Mouse (Mus musculus) forebrain, embryonic 10.5 days (tissue): Measurements from ENCODE around the gene Exoc3l2. TPM values are rescaled to one million over a fixed set of nuclear protein-coding genes. Genes with fewer than 3 reads are reported as not detected.

Source experiments
- DNase-seq: peaks from one replicate; pipeline ENCODE4 v3.0.0-alpha.2; 2017; ENCODE audit warnings: low spot score; ENCODE audit errors: extremely low spot score
- H3K27ac ChIP-seq: fragments of 300-500 bp; sonication (generic); 2 replicates; pipeline ENCODE4 v1.5.1; 2016; ENCODE audit warnings: mild to moderate bottlenecking
- H3K27me3 ChIP-seq: fragments of 300-500 bp; sonication (generic); 2 replicates; pipeline ENCODE4 v1.6.1; 2016; ENCODE audit warnings: mild to moderate bottlenecking; ENCODE audit not compliant: poor library complexity, severe bottlenecking
- H3K36me3 ChIP-seq: fragments of 300-500 bp; sonication (generic); replicated peaks from 2 replicates; pipeline ENCODE4 v1.6.1; 2016; ENCODE audit warnings: mild to moderate bottlenecking, moderate library complexity
- H3K4me1 ChIP-seq: fragments of 300-500 bp; sonication (generic); 2 replicates; pipeline ENCODE4 v1.6.1; 2016
- H3K4me3 ChIP-seq: fragments of 300-500 bp; sonication (generic); 2 replicates; pipeline ENCODE4 v1.5.1; 2016; ENCODE audit warnings: mild to moderate bottlenecking, moderate library complexity
- H3K9me3 ChIP-seq: fragments of 300-500 bp; sonication (generic); 2 replicates; pipeline ENCODE4 v1.6.1; 2016; ENCODE audit warnings: mild to moderate bottlenecking, moderate library complexity
- WGBS: fragments of 180-500 bp; shearing (Covaris S2); methylation state at CpG from one replicate; pipeline ENCODE4 v1.1.7; 2016; 5-methylcytosine and 5-hydroxymethylcytosine counted together
- polyA plus RNA-seq: library from polyadenylated mRNA; unstranded; fragments of >200 nt; fragmentation: Nextera tagmentation; extraction: Ambion mirVana; gene quantifications from 2 replicates; pipeline ENCODE4 v1.2.1, GENCODE M21; 2016

Exoc3l2 gene
- polyA plus RNA-seq: 0.82 and 0.99 TPM in 2 replicates

DNA sequence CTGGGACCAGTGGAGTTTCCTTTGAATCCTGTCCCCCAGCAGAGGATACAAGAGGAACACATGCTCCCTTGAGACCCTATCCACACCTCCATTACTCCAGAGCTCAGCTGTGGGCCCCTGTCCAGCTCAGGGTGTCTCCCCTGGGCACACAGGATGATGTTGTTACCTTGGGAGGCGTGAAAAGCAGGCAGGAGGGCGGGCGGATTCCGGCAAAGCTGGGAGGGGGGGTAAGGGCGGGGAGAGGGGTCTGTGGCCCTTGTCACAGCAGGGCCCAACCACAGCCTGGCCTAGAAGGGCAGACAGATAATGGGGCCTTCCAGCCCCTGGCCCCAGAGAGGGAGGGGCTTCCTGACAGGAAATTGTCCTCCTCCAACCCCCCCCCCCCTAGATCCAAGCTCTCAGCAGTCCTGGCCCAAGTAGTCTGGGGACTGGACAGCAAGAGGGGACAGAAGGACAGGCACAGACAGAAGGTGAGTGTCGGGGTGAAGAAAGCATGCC, at the start of gene Exoc3l2:
TSS of gene Exoc3l2 (plus strand) at position 448 of the 498 bp plus-strand sequence.
- Histone ChIP-seq H3K4me1 (peaks cover 44% of the 10 kb centered on the region), H3K27ac (peak within 1 kb of the TSS; percentile 51; the same call in 1 of the 2 replicates), H3K4me3 (peak within 1 kb of the TSS; percentile 29), H3K9me3 (no peaks in the 10 kb centered on the region), H3K36me3 (no peaks in the 10 kb centered on the region), H3K27me3 (peaks cover 67% of the 10 kb centered on the region)
- DNase-seq: no peak
- WGBS: 17% methylated on average over 6 of the region's 6 CpGs

DNA sequence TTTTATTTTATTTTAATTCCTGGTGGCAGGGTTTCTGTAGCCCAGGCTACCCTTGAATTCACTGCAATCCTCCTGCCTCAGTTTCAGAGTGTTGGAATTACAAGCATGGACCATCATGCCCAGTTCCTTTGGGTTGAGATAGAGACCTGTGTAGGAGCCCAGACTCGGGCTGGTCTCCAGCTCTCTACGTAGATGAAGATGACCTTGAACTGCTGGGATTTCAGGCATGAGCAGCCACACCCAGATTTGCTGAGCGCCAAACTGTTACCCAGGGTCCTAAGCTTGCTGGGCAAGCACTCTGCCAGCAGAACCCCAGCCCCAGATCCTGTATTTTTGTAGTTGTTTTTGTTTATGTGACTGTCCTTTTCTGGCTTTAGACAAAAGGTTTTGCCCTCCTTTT, 49.6 kb upstream of the Exoc3l2 start:
- no peaks in the 10 kb centered on the region for H3K4me1 ChIP-seq
- H3K36me3 ChIP-seq: no peaks in the 10 kb centered on the region
- peaks cover 12% of the 10 kb centered on the region for H3K9me3 ChIP-seq
- H3K27ac ChIP-seq: no peak overlapping the region
- DNase-seq: no peak
- 85% methylated on average over 3 of the region's 3 CpGs for WGBS
- H3K27me3 ChIP-seq: peaks cover 35% of the 10 kb centered on the region
- no peak overlapping the region for H3K4me3 ChIP-seq

- Histone ChIP-seq H3K4me3 (no peak overlapping the region), H3K27me3 (peaks cover 65% of the 10 kb centered on the region), H3K36me3 (no peaks in the 10 kb centered on the region), H3K4me1 (peaks cover 12% of the 10 kb centered on the region), H3K9me3 (peaks cover 12% of the 10 kb centered on the region), H3K27ac (no peak overlapping the region)
- 81% methylated on average over 15 of the region's 15 CpGs for WGBS
- DNase-seq: no peak
Observed at GRCm38 (mm10) chr7:19416590-19416989, 46.5 kb upstream of the Exoc3l2 start.

DNA sequence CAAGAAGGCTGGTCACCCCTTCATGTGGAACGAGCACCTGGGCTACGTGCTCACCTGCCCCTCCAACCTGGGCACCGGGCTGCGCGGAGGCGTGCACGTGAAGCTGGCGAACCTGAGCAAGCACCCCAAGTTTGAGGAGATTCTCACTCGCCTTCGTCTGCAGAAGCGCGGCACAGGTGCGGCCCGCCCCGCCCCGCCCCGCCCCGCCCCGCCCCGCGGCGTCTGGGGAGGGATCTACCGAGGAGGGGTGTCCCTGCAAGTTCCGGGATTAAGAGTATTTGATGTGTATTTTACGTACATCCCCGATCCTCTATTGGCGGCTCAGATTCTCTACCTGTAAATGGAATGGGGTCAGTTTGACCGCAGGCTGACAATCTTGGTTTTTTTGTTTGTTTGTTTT, 43.0 kb upstream of the Exoc3l2 start:
- H3K4me3 ChIP-seq: 0 out of 2 replicates have a peak overlapping the region, but pooled peaks have one; percentile 16

GRCm38 (mm10) chr7:19420821-19421636, 42.1 kb upstream of the Exoc3l2 start:
- peaks cover 14% of the 10 kb centered on the region for H3K36me3 ChIP-seq
- peak overlapping the region; percentile 50 for H3K4me3 ChIP-seq
- H3K27ac ChIP-seq: no peak overlapping the region
- 14% methylated on average over 43 of the region's 43 CpGs for WGBS
- H3K9me3 ChIP-seq: peaks cover 3% of the 10 kb centered on the region; the same call in 1 of the 2 replicates
- peaks cover 72% of the 10 kb centered on the region for H3K27me3 ChIP-seq
- peak; percentile 89 for DNase-seq
- peaks cover 12% of the 10 kb centered on the region for H3K4me1 ChIP-seq

More for the DNA sequence above, 43.0 kb upstream of the Exoc3l2 start:
- WGBS: 9% methylated on average over 28 of the region's 28 CpGs
- peaks cover 3% of the 10 kb centered on the region; the same call in 1 of the 2 replicates for H3K9me3 ChIP-seq
- peaks cover 79% of the 10 kb centered on the region for H3K27me3 ChIP-seq
- no peak for DNase-seq
- H3K4me1 ChIP-seq: peaks cover 12% of the 10 kb centered on the region
- peaks cover 5% of the 10 kb centered on the region for H3K36me3 ChIP-seq
- no peak overlapping the region for H3K27ac ChIP-seq

- Histone ChIP-seq H3K27ac (no peak overlapping the region), H3K36me3 (peaks cover 34% of the 10 kb centered on the region), H3K27me3 (peaks cover 54% of the 10 kb centered on the region), H3K9me3 (peaks cover 2% of the 10 kb centered on the region; the same call in 1 of the 2 replicates), H3K4me3 (no peak overlapping the region), H3K4me1 (peaks cover 12% of the 10 kb centered on the region)
- DNase-seq: no peak
- WGBS: 94% methylated on average over 3 of the region's 3 CpGs
Observed at GRCm38 (mm10) chr7:19423083-19423482, 40.0 kb upstream of the Exoc3l2 start.

GRCm38 (mm10) chr7:19424051-19424450, 39.1 kb upstream of the Exoc3l2 start:
- Histone ChIP-seq H3K27me3 (peaks cover 45% of the 10 kb centered on the region), H3K36me3 (peaks cover 44% of the 10 kb centered on the region), H3K27ac (no peak overlapping the region), H3K4me3 (no peak overlapping the region), H3K9me3 (no peaks in the 10 kb centered on the region), H3K4me1 (peaks cover 12% of the 10 kb centered on the region)
- WGBS: 70% methylated on average over 4 of the region's 4 CpGs
- no peak for DNase-seq

- Histone ChIP-seq H3K9me3 (no peaks in the 10 kb centered on the region), H3K4me1 (peaks cover 2% of the 10 kb centered on the region; the same call in 1 of the 2 replicates), H3K27ac (no peak overlapping the region), H3K27me3 (peaks cover 22% of the 10 kb centered on the region), H3K36me3 (peaks cover 67% of the 10 kb centered on the region), H3K4me3 (no peak overlapping the region)
- WGBS: 71% methylated on average over 6 of the region's 6 CpGs
- DNase-seq: no peak
Observed at GRCm38 (mm10) chr7:19426349-19426748, 36.8 kb upstream of the Exoc3l2 start.

DNA sequence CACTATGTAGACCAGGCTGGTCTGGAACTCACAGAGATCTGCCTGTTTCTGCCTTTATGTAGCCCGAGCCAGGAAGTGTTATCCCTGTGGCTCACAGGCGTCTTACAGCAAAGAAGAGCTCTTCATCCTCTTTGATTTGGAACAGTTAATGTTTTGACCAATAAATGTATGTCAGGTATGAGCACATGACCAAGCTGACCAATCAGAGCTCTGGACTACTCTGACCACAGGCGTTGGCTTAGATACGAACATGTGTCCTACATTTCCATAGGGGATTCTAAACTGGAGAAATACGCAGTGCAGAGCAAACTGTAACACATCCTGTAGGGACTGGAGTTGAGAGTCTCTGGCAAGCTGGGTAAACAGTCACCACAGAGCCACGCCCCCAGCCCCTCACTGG, 36.2 kb upstream of the Exoc3l2 start:
- H3K27ac ChIP-seq: no peak overlapping the region
- H3K27me3 ChIP-seq: peaks cover 16% of the 10 kb centered on the region
- WGBS: 91% methylated on average over 6 of the region's 6 CpGs
- peaks cover 72% of the 10 kb centered on the region for H3K36me3 ChIP-seq
- H3K9me3 ChIP-seq: no peaks in the 10 kb centered on the region
- no peak for DNase-seq
- no peaks in the 10 kb centered on the region for H3K4me1 ChIP-seq
- H3K4me3 ChIP-seq: no peak overlapping the region

DNA sequence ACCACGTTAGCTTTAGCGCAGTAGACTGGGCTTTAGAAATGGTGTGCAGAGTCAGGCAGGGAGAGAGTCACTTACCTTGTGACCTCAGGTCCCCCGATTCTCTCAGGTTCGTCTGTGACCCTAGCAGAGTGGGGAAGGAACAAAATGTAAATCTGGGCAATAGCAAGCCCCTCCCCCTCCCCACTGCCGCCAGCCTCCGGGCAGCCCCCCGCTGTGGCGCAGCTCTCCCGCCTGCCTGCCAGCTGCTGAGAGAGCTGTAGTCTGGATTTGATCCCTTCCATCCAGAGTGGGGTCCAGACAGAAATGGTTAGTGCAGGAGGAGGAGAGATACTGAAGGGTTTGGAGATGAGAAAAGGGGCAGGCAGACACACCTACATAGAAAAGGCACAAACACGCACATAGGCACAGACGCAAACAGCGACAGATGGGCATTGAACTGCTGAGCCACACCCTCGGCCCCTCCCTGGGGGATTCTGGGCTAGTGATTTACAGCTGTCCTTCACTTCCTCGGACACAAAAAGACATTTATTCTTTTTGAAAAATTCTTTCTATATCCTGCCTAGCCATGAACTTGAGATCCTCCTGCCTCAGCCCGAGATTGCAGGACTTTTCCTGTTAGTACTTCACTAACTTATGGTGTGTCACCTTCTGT, 35.0 kb upstream of the Exoc3l2 start:
- peaks cover 9% of the 10 kb centered on the region; the same call in 1 of the 2 replicates for H3K9me3 ChIP-seq
- peaks cover 85% of the 10 kb centered on the region for H3K36me3 ChIP-seq
- no peak overlapping the region for H3K27ac ChIP-seq
- H3K27me3 ChIP-seq: peaks cover 4% of the 10 kb centered on the region
- 71% methylated on average over 15 of the region's 15 CpGs for WGBS
- no peak overlapping the region for H3K4me3 ChIP-seq
- no peak for DNase-seq
- no peaks in the 10 kb centered on the region for H3K4me1 ChIP-seq

- DNase-seq: no peak
- Histone ChIP-seq H3K27me3 (no peaks in the 10 kb centered on the region), H3K9me3 (peaks cover 11% of the 10 kb centered on the region; the same call in 1 of the 2 replicates), H3K4me3 (no peak overlapping the region), H3K4me1 (no peaks in the 10 kb centered on the region), H3K36me3 (peaks cover 100% of the 10 kb centered on the region), H3K27ac (no peak overlapping the region)
- 72% methylated on average over 8 of the region's 8 CpGs for WGBS
Observed at GRCm38 (mm10) chr7:19429726-19430125, 33.4 kb upstream of the Exoc3l2 start.

GRCm38 (mm10) chr7:19430402-19430801, 32.7 kb upstream of the Exoc3l2 start:
- Histone ChIP-seq H3K4me1 (no peaks in the 10 kb centered on the region), H3K27ac (no peak overlapping the region), H3K36me3 (peaks cover 100% of the 10 kb centered on the region), H3K27me3 (no peaks in the 10 kb centered on the region), H3K4me3 (no peak overlapping the region), H3K9me3 (peaks cover 11% of the 10 kb centered on the region; the same call in 1 of the 2 replicates)
- DNase-seq: no peak
- WGBS: 93% methylated on average over 6 of the region's 6 CpGs
